Mouse (Mus musculus): ENCODE results near the gene Gbp3.
A peak's percentile ranks its signal among the peaks of the same experiment; 100 is the strongest.
"Not testable (repeated sequence)": the region's sequence is repeated elsewhere in the genome, so short reads cannot be mapped to it uniquely, and the experiment has no call there.

The Gbp3 gene

DNA sequence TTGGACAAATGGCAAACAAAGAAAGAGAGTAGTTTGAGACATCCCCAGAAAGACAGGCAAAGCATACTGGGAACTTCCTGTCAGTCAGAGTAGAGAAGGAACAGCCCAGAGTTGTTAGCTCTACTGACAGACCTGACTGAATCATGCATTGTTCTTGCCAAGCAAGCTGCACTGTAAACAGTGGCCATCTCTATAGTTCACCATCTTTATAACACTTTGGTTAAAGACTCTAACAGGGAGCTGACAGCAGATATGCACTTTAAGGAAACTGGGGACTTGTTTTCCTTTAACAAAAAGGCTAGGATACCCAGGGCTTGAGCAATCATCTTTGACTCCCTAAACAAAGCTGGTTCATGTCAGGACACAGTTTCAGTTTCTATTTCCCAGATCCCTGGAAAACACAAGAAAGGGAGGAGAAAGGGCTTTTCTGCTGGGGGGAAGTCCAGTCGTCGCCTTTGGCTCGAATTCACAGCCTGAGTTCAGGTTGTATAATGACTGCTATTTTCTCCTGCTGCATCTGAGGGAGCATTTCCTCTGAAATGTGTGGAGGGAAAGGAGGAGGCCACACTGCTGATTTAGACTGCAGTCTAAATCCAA, at the start of gene Gbp3:
TSS of gene Gbp3 (plus strand) at position 395 of the 597 bp plus-strand sequence.
- no peak for DNase-seq (ENCODE audit: low spot score)

- DNase-seq (ENCODE audit: low spot score), result no peak
These were observed 31.7 kb upstream of the Gbp3 start for GRCm38 (mm10) chr3:142528116-142528515.

DNA sequence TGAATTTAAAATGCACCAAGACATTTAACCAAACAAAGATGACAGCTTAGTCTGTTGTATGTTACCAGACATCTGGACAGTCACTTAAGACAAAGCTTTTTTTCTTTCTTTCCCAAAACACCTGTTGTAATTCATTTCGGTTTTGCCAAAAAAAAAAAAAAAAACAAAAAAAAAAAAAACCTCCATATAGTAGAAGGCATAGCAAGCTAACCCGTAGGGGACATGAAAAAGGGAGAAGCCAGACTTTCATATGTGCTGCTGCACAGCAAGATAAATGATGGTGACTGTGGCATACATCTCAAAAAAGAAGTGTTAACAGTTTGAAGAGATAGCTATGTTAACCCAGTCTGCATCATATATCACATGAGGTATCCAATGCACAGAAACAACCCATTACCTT, 30.2 kb upstream of the Gbp3 start:
- DNase-seq (ENCODE audit: low spot score), result no peak

DNA sequence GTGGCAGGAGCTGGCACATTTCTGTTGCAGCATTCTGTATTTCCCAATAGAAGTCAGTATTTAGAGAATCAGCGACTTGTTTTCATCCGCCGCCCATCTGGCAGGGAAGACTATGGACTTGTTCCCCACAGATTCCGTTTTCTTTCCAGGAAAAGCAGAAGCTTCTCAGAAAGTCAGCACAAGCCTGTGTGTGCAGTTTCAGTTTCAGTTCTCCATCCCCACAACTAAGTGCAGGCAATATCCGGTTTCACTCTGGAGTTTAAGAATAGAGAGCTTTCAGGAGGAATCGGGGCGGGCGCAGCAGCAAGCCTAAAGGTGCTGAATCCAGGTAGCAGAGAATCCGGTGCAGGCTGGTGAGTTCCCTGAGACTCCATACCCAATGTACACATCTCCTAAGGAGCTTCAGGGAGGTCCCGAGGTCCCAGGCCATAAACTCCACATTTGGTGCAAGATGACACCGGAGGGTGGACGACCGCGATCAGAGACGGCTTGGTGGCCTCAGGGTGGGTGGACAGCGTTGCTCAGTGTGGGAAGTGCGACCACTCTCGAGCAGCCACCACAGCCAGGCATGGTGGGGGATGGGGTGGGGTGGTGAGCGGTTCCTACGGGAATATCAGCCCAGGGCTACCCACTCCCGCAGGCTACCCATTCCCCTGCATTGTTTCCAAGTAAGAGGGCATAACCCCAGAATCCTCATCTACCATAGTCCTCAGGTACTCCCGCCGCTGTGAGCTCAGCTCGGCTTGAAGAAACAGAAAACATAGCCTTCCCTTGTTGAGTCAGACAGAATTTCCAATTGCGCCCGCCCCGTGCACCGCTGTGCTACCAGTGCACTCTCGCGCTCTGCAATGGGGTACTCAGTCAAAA, 29.5 kb upstream of the Gbp3 start, which contains the start of gene Gbp7:
TSS of gene Gbp7 (plus strand) at position 256 of the 867 bp plus-strand sequence.
- no peak for DNase-seq (ENCODE audit: low spot score)

- DNase-seq (ENCODE audit: low spot score), result no peak
These were observed 28.2 kb upstream of the Gbp3 start for GRCm38 (mm10) chr3:142531595-142531994.

DNA sequence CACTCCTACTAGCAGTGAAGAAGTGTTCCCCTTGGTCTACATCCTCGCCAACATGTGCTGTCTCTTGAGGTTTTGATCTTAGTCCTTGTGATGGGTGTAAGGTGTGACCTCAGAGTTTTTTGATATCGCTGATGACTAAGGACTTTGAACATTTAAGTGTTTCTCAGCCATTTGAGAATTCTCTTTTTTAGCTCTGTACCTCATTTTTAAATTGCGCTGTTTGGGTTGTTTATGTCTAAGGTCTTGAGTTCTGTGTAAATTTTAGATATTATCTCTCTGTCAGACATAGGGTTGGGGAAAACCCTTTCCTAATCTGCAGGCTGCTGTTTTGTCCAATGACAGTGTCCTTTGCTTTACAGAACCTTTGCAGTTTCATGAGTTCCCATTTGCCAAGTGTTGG, 26.6 kb upstream of the Gbp3 start:
- no peak for DNase-seq (ENCODE audit: low spot score)

DNA sequence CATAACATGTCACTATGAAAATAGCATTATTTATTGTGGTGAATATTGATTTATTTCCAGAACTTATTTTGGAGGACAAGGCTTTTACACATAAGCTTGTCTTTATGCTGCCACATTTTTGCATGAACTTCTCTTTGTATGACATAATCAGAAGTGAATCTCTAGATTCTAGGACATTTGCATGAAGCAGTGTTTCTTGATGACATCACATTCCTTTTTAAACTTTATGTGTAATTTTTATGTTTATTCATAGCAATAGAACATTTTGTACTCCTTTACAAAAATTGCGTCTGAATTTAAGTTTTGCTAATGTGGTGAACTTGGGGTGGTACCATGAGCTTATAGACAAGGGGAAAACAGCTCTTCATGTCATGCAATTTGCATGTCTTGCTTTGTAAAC, 24.2 kb upstream of the Gbp3 start:
- no peak for DNase-seq (ENCODE audit: low spot score)

DNA sequence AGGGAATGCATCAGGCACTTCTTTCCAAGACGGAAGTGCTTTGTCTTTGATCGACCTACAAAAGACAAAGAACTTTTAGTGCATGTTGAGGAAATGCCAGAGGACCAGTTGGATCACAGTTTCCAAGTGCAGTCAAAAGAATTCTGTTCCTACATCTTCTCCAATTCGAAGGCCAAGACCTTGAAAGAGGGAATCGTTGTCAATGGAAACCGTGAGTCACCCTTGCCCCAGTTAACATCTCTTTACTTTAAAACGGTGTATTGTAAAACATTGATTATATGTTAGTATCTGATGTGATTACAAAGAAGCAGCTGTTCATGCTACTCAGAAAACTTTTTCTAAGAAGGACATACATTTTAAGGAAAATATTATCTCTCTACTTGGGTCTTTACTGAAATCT, 18.4 kb upstream of the Gbp3 start:
- DNase-seq (ENCODE audit: low spot score), result no peak

DNA sequence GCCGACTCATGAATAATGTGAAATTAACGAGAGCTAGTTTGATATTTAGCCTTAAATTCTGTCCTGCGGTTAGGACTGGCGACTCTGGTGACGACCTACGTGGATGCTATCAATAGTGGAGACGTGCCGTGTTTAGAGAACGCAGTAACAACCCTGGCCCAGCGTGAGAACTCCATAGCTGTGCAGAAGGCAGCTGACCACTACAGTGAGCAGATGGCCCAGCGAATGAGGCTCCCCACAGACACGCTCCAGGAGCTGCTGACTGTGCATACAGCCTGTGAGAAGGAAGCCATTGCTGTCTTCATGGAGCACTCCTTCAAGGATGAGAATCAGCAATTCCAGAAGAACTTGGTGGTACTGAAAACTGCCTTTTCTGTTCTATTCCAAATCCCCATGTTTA, 17.1 kb upstream of the Gbp3 start:
- DNase-seq (ENCODE audit: low spot score), result not testable (repeated sequence)

DNA sequence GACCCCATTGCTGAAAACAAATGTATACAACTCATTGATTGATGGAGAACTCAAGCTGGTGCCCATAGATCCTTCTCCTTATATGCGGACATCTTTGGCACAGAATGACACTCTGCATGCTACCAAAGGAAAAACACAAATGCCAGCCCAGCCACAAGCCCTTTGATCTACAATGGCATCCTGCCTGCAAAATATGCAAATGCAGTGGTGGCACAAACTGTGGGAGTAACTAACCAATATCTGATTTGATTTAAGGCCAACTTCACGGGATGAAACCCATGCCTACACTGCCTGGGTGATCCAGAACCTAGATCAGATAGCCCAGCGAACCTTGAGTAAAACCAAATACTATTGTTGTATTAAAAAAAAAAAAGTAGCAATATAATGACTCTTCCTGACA, 13.1 kb upstream of the Gbp3 start:
- no peak for DNase-seq (ENCODE audit: low spot score)

- DNase-seq (ENCODE audit: low spot score), result no peak
These were observed 9.7 kb upstream of the Gbp3 start for GRCm38 (mm10) chr3:142550052-142550676.

- no peak for DNase-seq (ENCODE audit: low spot score)
These were observed 5.2 kb upstream of the Gbp3 start for GRCm38 (mm10) chr3:142554601-142555000.

DNA sequence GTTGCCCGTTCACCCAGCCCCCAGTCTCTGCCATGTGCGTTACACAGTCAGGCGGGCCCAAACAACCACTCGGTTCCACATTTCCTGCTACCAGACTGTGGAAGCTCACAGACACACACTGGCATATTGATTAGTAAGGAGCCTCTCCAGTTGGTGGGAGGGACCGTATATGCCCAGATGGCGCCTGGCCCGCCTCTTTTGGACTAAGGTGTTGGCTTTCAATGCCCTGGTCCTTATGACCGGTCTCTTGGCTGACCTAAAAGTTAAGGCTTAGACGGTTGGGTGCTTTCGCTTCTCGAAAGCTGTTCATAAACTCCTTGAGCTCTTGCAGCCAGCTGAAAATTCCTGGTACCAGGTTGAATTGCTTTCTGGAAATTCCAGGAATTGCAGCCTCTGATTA, 4.2 kb upstream of the Gbp3 start:
- DNase-seq (ENCODE audit: low spot score), result no peak

- peak; percentile 65 for DNase-seq (ENCODE audit: low spot score)
These were observed 596 bp downstream of the Gbp3 start for GRCm38 (mm10) chr3:142560296-142560948.

DNA sequence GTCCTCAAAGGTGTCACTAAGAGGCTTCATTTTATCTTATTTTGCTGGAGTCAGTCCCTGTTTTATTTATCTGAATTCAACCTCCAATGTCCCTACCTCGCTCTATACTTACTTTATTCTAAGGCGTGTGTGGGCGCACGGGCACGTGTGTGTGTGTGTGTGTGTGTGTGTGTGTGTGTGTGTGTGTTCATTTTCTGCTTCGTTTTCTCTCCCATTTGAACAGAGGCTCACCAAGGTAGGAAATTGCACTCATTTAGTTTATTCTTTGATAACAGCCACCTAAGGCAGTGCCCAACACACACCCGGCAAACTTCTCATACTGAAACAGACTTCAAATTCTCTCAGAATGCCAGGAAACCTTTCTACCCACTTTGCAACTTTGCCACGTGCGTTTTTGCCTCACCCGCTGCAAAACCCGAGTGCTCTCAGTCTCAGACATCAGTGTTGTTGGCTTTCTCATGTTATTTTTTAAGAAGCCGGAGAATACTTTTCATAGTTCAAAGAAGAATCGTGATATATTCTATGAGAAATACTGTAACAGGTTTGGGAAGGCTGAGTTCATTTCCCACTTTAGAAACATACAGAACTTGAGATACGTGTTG, 1.3 kb downstream of the Gbp3 start:
- no peak for DNase-seq (ENCODE audit: low spot score)

DNA sequence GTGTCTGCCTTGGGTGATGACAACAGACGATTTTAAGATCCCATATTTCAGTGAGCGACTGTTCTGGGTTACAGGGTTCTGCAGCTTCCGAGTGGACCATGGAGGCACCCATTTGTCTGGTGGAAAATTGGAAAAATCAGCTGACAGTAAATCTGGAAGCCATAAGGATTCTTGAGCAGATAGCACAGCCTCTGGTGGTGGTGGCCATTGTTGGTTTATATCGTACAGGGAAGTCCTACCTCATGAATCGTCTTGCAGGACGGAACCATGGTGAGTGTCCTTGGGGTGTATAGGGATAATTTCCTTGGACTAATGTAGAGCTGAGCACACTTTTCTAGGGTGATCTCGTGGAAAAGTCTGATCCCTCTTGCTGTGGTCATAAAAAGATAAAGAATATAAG, 1.8 kb downstream of the Gbp3 start:
- DNase-seq (ENCODE audit: low spot score), result no peak

DNA sequence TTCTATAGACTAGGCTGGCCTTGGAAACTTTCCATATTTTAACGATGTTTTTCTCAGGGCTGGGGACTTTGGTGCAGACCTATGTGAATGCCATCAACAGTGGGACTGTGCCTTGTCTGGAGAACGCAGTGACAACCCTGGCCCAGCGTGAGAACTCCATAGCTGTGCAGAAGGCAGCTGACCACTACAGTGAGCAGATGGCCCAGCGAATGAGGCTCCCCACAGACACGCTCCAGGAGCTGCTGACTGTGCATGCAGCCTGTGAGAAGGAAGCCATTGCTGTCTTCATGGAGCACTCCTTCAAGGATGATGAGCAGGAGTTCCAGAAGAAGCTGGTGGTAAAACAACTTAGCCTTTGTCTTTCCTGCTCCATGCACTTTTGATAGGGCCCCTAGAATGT, 7.7 kb downstream of the Gbp3 start:
- not testable (repeated sequence) for DNase-seq (ENCODE audit: low spot score)

DNA sequence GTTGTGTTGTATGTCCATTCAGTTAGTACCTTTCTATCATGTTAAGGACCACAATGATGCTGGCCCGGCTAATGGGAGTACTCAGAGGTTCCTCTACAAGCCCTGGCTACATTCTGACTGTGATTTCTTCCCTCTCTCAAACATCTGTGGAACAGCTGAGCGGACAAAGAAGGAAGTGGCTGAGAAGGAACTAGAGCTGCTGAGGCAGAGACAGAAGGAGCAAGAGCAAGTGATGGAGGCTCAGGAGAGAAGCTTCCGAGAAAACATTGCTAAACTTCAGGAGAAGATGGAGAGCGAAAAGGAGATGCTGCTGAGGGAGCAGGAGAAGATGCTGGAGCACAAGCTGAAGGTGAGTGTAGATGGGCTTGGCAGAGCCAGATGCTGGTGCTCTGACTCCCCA, 10.9 kb downstream of the Gbp3 start:
- no peak for DNase-seq (ENCODE audit: low spot score)

GRCm38 (mm10) chr3:142577108-142577507, 17.3 kb downstream of the Gbp3 start:
- no peak for DNase-seq (ENCODE audit: low spot score)

DNA sequence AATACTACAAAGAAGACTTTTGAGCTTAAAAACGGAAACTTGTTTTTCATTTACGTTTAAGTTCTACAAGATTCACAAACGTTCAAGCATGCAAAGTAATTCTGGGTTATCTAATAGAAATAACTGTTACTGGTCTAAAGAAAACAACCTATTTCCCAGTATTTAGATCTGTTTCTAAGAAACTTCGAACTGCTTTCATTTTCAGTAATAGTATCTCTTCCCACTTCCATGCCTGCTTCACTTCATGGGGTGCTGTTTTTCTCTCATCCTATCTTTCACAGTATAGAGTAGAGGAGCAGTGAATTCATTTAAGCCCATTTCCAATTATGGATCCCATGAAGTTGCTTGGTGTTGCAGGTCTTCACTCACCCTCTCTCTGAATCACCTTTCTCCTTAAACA, 18.5 kb downstream of the Gbp3 start:
- no peak for DNase-seq (ENCODE audit: low spot score)

DNA sequence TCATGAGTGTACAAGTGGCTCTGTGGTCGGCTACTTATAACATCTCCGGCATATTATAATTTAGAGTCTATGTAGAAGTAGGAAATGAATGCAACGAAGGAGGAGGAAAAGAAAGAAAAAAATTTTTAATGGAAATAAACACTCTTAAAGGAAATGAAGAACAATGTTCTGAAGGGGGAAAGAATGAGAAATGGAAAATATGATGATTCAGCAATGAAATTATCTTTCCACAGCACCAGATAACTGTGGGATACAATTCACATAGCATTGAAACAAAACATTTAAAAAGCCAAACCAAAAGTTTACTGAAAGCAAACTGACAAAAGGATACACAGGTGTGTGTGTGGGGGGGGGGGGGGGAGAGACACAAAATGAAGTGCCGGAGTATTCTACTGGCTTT, 23.2 kb downstream of the Gbp3 start:
- DNase-seq (ENCODE audit: low spot score), result no peak

- no peak for DNase-seq (ENCODE audit: low spot score)
These were observed 27.6 kb downstream of the Gbp3 start for GRCm38 (mm10) chr3:142587386-142587785.
